Mouse (Mus musculus): Measurements from ENCODE around the gene Pald1.

- TF ChIP-seq CHD2 (IDR thresholded peaks at IDR 0.05; ENCODE audit: low read depth, low read length) (no peak), MAFK (IDR thresholded peaks at IDR 0.05; ENCODE audit: insufficient read depth, low read depth, low read length) (no peak)
Measured at GRCm38 (mm10) chr10:61272631-61273030, 110.7 kb downstream of the Pald1 start.

All from ES-E14 (cell line).